Mouse (Mus musculus) ES-Bruce4 (cell line): Measurements from ENCODE around the gene Donson. TPM values are rescaled to one million over a fixed set of nuclear protein-coding genes. Genes with fewer than 3 reads are reported as not detected.
"Not testable (repeated sequence)": the region's sequence is repeated elsewhere in the genome, so short reads cannot be mapped to it uniquely, and the experiment has no call there.

ENCODE experiments used
- H3K27ac ChIP-seq: 2 replicates; pipeline ENCODE4 v1.5.1; 2012; ENCODE audit warnings: low read length, inconsistent platforms; ENCODE audit not compliant: insufficient read depth
- H3K27me3 ChIP-seq: 2 replicates; pipeline ENCODE4 v1.6.1; 2012; ENCODE audit warnings: mild to moderate bottlenecking, low read length, inconsistent platforms; ENCODE audit not compliant: control insufficient read depth, poor library complexity, insufficient read depth, severe bottlenecking
- H3K36me3 ChIP-seq: 2 replicates; pipeline ENCODE4 v1.6.1; 2012; ENCODE audit warnings: inconsistent platforms, mild to moderate bottlenecking, low read length, moderate library complexity; ENCODE audit not compliant: control insufficient read depth, poor library complexity, insufficient read depth, severe bottlenecking
- H3K4me1 ChIP-seq: one replicate; pipeline ENCODE4 v1.8.1; 2011; ENCODE audit warnings: low read length; ENCODE audit not compliant: control insufficient read depth, insufficient read depth
- H3K4me3 ChIP-seq: 2 replicates; pipeline ENCODE4 v1.5.1; 2011; ENCODE audit warnings: low read depth, mild to moderate bottlenecking, low read length
- H3K9ac ChIP-seq: 2 replicates; pipeline ENCODE4 v1.6.1; 2012; ENCODE audit warnings: low read depth, mild to moderate bottlenecking, inconsistent platforms; ENCODE audit not compliant: poor library complexity, severe bottlenecking
- H3K9me3 ChIP-seq: replicated peaks from 2 replicates; pipeline ENCODE4 v1.6.1; 2012; ENCODE audit warnings: mild to moderate bottlenecking, low read length, inconsistent platforms; ENCODE audit not compliant: control insufficient read depth, poor library complexity, insufficient read depth, severe bottlenecking
- CTCF ChIP-seq: IDR thresholded peaks from one replicate; pipeline ENCODE4 v1.8.1; 2011; ENCODE audit warnings: low read depth, low read length
- EP300 ChIP-seq: IDR thresholded peaks from 2 replicates; pipeline ENCODE4 v1.6.1; 2011; ENCODE audit warnings: low read depth, low read length; ENCODE audit not compliant: insufficient read depth
- POLR2A ChIP-seq: IDR thresholded peaks from one replicate; pipeline ENCODE4 v1.8.1; 2011; ENCODE audit warnings: low read length; ENCODE audit not compliant: insufficient read depth
- polyA plus RNA-seq: library from polyadenylated mRNA; stranded (reverse); fragments of >200 nt; gene quantifications from 2 replicates; pipeline ENCODE4 v1.2.4, GENCODE M21; 2011; ENCODE audit warnings: low read depth; ENCODE audit not compliant: missing spikeins, insufficient read depth, insufficient read length

Gene Donson
- polyA plus RNA-seq, 1 experiment, result 46.4 TPM

DNA sequence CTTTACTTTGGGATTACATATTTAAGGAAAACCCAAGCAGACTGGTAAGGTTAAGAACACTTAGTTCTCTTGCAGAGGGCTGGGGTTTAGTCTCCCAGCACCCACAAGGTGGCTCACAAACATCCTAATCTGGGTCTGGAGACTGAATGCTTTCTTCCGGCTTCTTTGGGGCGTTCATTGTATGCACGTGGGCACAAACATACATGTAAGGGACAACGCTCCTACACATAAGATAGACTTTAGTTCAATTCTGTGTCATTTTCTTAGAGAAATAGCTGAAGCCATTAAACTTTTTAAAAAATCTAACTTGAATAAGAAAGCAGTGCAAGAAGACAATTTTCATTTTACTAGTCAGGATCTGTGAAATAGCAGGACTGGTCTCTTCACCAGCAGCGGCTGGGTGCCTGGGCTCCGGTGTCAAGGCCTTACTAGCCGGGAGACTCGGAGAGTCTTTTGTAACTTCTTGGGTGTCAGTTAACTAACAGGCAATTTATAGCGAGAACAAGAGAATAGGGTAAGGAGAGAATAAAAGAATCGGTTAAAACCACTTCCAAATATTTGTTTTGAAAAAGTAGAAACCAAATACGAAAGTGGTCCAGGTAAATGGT, 42.5 kb downstream of the Donson start:
- Histone ChIP-seq H3K4me3 (peak overlapping the region; percentile 100), H3K27ac (peak overlapping the region; percentile 20), H3K9me3 (no peaks in the 10 kb centered on the region), H3K36me3 (peaks cover 28% of the 10 kb centered on the region), H3K27me3 (no peaks in the 10 kb centered on the region), H3K4me1 (no peaks in the 10 kb centered on the region), H3K9ac (peak overlapping the region; percentile 84)
- TF ChIP-seq CTCF, result no peak

DNA sequence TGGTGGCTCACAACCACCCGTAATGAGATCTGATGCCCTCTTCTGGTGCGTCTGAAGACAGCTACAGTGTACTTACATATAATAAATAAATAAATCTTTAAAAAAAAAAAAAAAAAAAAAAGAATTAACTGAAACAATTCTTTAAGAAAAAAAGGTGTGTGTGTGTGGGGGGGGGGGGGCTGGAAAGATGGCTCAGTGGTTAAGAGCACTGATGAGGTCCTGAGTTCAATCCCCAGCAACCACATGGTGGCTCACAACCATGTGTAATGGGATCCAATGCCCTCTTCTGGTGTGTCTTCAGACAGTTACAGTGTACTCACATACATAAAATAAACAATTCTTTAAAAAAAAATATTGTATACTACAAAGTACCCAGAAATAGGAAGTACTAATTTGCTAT, 43.1 kb downstream of the Donson start:
- not testable (repeated sequence) for H3K27me3 ChIP-seq, H3K9ac ChIP-seq, H3K9me3 ChIP-seq, H3K4me3 ChIP-seq, H3K4me1 ChIP-seq, H3K27ac ChIP-seq
- H3K36me3 ChIP-seq, result peaks cover 34% of the 10 kb centered on the region

GRCm38 (mm10) chr16:91644901-91645300, 43.7 kb downstream of the Donson start:
- Histone ChIP-seq H3K27ac (no peak overlapping the region), H3K4me1 (no peaks in the 10 kb centered on the region), H3K36me3 (peaks cover 39% of the 10 kb centered on the region), H3K4me3 (peak overlapping the region; percentile 42), H3K9ac (peak overlapping the region; percentile 55; the same call in 1 of the 2 replicates), H3K9me3 (no peaks in the 10 kb centered on the region), H3K27me3 (no peaks in the 10 kb centered on the region)
- TF ChIP-seq POLR2A (no peak), EP300 (no peak), CTCF (no peak)

DNA sequence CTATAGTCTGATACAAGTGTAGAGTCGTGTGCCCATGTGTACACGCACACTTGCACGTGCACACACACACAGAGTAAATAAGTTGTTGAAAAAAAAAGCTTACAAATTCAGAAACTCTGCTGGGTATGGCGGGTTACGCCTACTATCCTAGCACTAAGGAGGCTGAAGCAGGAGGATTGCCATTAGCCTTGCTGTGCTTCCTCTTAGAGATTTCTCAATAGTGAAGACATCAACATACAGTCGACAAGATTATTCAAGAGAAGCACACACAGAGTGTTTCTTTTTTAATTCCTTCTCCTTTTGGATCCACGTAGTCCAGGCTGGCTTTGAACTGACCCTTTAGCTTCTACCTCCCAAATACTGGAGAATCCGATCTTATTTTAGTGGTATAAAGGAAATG, 48.4 kb downstream of the Donson start:
- H3K27me3 ChIP-seq, result no peaks in the 10 kb centered on the region
- no peaks in the 10 kb centered on the region for H3K9me3 ChIP-seq
- H3K4me3 ChIP-seq, result no peak overlapping the region
- no peak overlapping the region for H3K9ac ChIP-seq
- no peak for TF ChIP-seq EP300
- no peak for TF ChIP-seq CTCF
- peaks cover 84% of the 10 kb centered on the region for H3K36me3 ChIP-seq
- H3K27ac ChIP-seq, result no peak overlapping the region
- no peaks in the 10 kb centered on the region for H3K4me1 ChIP-seq

GRCm38 (mm10) chr16:91639636-91640035, 48.9 kb downstream of the Donson start:
- H3K9me3 ChIP-seq, result no peaks in the 10 kb centered on the region
- no peak overlapping the region for H3K4me3 ChIP-seq
- H3K27ac ChIP-seq, result no peak overlapping the region
- H3K4me1 ChIP-seq, result no peaks in the 10 kb centered on the region
- peaks cover 81% of the 10 kb centered on the region for H3K36me3 ChIP-seq
- no peak overlapping the region for H3K9ac ChIP-seq
- TF ChIP-seq CTCF, result no peak
- no peak for TF ChIP-seq EP300
- no peak for TF ChIP-seq POLR2A
- no peaks in the 10 kb centered on the region for H3K27me3 ChIP-seq

DNA sequence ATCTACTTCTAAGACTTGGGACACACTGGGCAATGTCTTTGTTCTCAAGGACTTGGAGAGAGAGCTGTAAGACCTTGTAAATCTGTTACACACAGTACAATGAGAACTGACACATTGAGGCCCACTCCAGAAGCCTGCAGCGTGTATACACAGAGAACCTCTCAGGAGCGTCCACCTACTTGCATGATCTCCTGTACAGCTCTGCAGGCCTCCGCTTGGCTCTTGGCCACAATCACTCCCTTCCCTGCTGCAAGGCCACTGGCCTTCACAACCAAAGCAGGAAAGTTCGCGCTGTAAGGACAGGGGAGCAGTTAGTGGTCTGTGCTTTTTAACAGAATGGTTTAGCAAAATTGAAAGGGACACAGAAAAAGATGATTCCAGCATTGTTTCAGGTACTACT, 49.4 kb downstream of the Donson start:
- no peak for TF ChIP-seq CTCF
- no peak for TF ChIP-seq EP300
- no peak for TF ChIP-seq POLR2A
- H3K4me1 ChIP-seq, result no peaks in the 10 kb centered on the region
- peaks cover 81% of the 10 kb centered on the region for H3K36me3 ChIP-seq

DNA sequence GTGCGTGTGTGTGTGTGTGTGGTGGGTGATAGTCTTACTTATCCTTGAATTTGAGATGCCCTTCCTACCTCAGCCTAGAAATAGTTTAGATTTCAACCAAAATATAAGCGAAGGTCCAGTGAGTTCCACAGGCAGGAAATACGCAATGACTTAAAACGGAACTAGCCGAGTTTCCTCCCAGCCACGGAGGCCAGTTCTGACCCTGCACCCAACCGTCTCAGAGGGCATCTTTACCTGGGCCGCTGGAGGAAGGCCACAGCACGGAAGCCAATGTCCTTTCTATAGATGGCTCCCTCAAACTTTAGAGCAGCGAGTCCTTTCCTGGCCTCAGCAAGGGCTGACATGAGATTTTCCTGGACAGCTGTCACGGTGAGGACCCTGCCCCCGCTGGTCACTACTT, 54.9 kb downstream of the Donson start:
- no peaks in the 10 kb centered on the region for H3K9me3 ChIP-seq
- no peak for TF ChIP-seq CTCF
- TF ChIP-seq POLR2A, result no peak
- TF ChIP-seq EP300, result no peak
- H3K4me1 ChIP-seq, result no peaks in the 10 kb centered on the region
- no peak overlapping the region for H3K27ac ChIP-seq
- no peak overlapping the region for H3K9ac ChIP-seq
- H3K4me3 ChIP-seq, result no peak overlapping the region
- H3K36me3 ChIP-seq, result peaks cover 79% of the 10 kb centered on the region
- no peaks in the 10 kb centered on the region for H3K27me3 ChIP-seq

More for the DNA sequence above, 49.4 kb downstream of the Donson start:
- no peak overlapping the region for H3K9ac ChIP-seq
- no peak overlapping the region for H3K4me3 ChIP-seq
- no peaks in the 10 kb centered on the region for H3K9me3 ChIP-seq
- H3K27ac ChIP-seq, result no peak overlapping the region
- no peaks in the 10 kb centered on the region for H3K27me3 ChIP-seq
